Mouse (Mus musculus): Measurements from ENCODE around the gene Npsr1. TPM values are rescaled to one million over a fixed set of nuclear protein-coding genes. Genes with fewer than 3 reads are reported as not detected.

Npsr1 gene
- total RNA-seq, 2 experiments from 2014 or later = not detected

DNA sequence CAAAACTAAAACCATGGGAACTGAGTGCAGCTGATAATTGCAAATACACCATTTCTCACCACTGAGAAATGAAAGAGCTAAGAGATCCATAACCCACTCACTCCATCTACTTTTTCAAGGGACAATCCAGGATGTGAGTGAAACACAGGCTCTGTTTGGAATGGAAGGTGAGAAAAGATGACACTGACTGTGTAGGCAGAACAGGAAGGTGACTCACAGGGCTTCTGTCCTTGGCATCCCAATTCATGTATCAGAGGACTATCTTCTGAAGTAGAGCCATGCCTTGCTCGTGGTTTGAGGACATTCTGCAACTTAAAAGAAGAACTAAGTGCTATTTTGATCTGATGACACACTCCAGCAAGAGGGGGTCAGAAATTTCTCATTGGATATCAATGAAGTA is 119.9 kb downstream of the Npsr1 start:
- no peak for DNase-seq (ENCODE audit: low spot score)
- intact Hi-C loops (cut with DNase I) = no loop called here

DNA sequence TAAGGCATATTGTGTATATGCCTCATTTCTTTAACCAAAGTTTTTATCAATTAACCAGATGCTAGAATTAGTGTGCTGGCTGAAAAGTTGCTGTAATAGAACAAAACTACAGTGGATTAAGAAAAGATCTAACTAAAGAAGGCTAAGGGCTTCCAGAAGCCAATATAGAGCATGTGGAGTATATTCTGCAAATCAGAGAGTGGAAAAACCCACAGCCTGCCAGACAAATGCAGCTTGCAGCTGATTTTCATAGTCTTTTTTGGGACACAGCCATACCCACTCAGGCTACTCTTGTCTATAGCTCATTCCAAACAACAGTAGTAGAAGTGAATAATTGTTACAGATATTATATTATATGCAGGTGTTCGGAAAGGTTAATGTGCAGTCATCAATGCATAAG is 138.7 kb downstream of the Npsr1 start:
- intact Hi-C loops (cut with DNase I) = no loop called here
- DNase-seq (ENCODE audit: low spot score) = no peak

DNA sequence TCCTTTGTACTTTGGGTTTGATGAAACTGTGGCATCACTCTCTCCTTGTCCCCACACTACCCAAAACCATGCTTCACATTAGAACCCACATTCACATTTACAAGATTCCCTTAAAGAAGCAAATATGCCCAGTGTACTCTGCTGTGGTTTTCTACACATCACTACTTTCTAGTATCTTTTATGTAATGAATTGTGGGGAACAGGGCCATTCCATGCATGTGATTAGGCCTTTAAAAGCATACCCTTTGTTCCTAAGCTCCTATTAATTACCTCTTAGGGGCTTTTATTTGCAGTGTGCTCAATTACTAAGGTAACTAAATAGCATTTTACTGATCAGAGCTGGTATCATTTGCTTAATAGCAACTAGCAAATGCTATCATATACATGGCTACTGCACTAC is 149.8 kb downstream of the Npsr1 start:
- no peak for DNase-seq (ENCODE audit: low spot score)
- intact Hi-C loops (cut with DNase I) = no loop called here

DNA sequence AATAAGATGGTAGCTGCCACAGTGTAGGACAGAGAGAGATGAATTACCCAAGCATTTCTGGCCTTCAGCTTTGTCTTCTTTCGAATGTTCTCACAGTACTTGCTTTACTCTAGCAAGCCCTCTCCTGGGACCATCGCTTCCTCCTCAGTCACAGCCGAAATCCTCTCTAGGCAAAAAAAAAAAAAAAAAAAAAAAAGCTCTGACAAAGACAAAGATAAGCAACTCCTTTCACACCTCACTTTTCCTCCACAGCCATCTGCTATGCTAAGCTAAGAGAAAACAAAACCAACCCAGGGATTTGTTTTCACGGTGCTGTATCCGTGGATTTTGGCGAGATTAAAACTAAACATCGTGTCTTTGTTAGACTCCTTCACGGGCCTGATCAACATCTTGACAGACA is 156.4 kb downstream of the Npsr1 start:
- intact Hi-C loops (cut with DNase I) = no loop called here
- DNase-seq (ENCODE audit: low spot score) = no peak

DNA sequence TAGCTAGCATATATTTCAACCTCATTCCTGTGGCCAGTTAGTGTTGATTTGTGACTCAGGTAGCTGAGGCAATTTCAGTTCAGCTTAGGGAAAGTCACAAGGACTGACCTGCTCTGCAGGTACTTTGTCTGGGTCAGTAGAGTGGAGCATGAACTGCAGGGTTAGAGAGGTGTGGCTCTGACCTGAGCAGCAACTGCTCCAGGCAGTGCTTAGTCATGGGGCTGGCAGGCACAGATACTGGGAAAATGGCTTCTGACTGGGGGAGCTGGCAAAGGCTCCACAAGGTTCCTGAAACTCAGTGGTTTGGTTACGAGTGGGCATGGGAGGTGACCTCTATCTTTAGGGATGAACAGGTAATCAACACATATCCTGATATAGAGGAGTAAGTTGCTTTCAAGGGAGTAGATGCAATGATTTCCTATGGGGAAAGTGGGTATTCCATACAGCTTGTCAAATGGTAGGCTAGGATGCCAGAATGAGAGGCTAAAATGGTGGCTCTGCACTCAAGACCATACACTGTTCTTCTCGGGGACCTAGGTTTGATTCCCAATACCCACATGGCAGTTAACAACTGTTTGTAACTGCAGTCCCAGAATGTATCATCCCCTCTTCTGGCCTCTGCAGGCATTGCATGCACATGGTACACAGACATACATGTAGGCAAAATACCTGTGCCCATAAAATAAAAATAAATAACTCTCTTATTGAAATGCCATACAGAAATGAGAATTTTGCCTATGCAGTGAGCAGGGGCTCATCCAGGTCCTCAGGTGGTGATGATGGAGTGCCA is 182.9 kb downstream of the Npsr1 start:
- no peak for DNase-seq (ENCODE audit: low spot score)
- intact Hi-C loops (cut with DNase I) = no loop called here

DNA sequence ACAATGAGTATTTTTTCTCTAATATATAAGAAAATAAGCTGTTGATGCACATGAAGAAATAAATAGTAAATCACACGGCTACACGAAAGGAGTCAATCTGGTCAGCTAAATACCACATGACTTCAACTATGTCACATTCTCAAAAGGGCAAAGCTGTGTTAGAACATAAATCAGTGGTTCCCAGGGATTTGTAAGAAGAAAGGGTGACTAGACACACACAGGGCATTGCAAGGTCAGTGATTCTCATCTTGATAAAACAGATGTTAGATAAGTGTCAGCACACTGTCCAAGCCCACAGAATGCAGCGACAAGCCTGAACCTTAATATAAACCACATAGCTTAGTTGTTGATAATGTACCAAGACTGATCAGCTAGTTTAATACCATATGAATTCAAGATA is 184.8 kb downstream of the Npsr1 start:
- intact Hi-C loops (cut with DNase I) = no loop called here
- DNase-seq (ENCODE audit: low spot score) = no peak

DNA sequence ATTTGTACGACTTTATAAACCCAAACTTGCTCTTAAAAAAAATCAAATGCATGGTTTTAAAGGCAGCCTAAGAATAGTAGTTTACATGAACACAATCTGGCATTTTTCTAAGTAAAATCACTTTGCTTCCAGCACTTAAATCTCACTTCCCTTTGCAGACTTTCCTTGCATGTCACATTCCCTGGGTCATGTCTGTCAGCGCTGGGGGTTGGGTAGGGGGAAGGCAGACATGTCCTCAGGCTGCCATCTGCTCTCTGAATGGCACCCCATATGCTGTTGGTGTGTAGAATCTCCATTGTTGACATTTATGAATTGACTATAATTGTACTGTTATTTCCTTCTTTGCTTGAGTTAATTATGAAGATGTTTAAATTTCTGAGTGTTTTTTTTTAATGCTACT is 185.3 kb downstream of the Npsr1 start:
- intact Hi-C loops (cut with DNase I) = no loop called here
- DNase-seq (ENCODE audit: low spot score) = no peak

DNA sequence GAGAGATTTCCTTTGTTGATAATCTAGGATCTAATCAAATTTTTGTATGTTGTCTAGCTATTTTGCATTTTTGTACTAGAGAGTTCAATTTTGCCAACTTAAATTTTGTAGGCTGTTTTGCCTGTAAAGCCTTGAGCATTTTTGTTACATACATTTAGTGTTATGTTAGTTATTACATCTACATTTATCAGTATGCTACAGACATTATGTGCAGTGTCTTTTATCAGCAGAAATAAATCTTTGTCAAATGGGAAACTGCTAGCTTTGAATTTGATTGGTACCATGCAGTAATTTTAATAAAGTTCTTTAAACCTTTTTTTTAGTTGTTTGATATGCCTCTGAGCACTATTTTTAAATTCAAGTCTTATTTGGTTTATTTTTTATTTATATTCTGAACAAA is 185.7 kb downstream of the Npsr1 start:
- no peak for DNase-seq (ENCODE audit: low spot score)
- intact Hi-C loops (cut with DNase I) = no loop called here

DNA sequence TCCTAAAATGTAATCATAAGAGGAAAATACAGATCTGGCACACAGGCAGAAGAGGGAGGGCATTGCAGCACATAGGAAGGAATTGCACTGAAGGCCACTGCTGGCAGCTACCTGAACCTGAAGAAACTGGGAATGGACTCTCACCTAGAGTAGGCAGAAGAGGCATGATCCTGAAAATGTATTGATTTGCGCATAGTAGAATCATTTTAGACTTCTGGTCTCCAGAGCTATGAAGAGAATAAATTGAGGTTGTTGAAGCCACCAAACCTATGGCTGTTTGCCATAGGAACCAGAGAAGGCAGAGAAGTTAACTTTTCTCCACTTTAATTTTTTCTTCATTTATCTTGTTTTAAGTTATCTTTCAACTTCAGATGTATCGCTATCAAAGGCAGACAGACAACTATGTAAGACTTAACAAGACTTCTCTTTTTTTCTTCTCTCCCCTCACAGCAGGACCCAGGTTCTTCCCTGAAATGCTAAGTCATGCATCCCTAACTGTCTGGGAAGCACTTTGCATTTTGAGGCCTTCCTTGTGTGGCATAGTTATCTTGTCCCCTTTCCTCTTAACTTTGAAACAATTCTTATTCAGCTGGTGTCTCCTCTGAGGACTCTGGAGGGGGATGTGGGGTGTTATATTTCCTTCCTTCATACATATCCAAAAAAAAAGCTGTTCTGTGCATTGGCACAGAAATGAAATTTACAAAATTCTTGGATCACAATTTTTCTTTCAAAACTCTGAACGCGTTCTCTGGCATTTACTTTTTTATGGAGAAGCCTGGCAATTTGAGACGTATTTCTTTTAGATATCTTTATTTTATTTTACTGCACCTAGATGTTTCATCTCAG is 186.7 kb downstream of the Npsr1 start:
- intact Hi-C loops (cut with DNase I) = no loop called here
- DNase-seq (ENCODE audit: low spot score) = no peak

DNA sequence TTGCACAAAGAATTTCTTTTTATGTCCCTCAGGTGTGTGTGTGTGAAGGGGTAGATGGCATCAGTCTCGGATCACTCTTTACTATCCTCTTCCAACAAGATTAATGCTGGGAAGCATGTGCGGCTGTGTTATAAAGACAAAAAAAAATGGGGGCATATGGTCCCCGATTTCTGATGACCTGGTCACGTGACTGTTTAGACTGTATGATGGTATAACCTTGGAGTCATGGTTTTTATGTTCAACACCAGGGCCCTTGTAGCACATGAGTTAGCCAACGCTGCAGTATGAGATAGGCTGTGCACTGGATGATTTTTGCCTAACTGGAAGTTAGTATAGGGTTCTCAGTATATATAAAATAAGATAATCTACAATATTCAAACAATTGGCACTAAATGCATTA is 187.6 kb downstream of the Npsr1 start:
- DNase-seq (ENCODE audit: low spot score) = no peak
- intact Hi-C loops (cut with DNase I) = no loop called here

DNA sequence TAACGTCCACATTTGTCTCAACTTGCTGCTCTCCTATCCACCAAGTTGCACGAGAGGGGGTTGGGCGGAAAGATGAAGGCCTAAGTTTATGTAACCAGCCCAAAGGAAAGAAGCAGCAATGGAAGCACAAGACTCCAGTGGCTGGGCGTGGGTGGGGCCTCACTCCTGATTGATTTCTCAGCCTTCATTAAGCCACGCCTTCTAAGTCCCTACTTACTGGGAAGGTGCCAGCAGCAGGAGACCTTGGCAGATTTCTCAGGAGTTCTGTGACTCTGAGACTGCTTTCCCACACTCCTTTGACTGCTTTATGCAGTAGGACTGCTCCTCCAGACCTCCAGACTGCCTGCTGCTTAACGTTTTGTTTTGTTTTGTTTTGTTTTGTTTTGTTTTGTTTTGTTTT is 193.6 kb downstream of the Npsr1 start:
- DNase-seq (ENCODE audit: low spot score) = no peak
- intact Hi-C loops (cut with DNase I) = no loop called here

DNA sequence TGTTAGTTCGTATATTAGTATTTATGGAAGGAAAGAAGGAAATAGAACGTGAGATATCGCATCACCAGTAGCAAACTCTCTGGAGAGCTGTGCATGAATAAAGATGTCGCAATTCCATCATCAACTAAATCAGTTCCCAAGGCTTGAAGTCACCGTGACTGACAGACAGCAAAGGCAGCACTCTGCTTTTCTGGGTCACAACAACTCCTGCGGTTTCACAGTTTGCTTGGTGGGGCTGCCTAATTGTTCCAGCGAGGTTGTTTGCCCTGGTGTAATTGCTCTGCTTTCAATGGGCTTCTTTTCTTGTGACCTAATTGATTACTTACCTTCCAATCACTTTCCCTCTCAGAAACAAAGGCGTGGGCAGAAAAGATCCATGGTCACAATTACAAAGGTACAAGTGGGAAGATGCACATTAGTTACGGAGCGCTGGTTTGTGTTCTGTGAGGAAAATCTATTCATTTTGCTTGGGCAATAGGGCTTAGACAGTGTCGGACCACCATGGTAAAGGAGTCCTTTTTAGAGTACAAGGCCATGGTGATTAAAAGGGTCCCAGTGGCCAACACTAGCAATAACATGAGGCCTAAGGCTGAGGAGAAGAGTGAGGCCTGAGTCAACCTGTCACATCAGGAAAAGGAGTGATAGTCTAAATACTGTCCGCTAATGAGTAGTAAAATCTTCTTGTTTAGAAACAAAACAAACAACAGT is 195.6 kb downstream of the Npsr1 start:
- intact Hi-C loops (cut with DNase I) = no loop called here
- DNase-seq (ENCODE audit: low spot score) = no peak

DNA sequence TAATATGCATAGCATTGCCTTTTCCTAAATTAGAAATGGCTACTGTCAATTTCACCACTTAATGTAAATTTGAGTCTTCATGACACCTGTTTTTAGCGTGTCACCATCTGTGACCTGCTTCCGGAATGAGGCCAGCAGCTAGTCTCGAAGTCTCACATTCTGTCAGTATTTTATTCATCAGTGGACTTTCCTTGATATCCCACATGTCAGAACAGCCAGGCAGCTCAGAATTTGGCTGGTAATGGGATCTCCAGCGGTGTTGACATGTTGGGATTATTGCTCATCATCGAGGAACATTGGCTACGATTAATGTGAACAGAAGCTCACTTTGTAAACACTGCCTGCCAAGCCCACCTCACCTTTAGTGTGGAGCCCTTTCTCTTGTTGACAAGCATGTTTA is 205.1 kb downstream of the Npsr1 start:
- intact Hi-C loops (cut with DNase I) = no loop called here
- no peak for DNase-seq (ENCODE audit: low spot score)

DNA sequence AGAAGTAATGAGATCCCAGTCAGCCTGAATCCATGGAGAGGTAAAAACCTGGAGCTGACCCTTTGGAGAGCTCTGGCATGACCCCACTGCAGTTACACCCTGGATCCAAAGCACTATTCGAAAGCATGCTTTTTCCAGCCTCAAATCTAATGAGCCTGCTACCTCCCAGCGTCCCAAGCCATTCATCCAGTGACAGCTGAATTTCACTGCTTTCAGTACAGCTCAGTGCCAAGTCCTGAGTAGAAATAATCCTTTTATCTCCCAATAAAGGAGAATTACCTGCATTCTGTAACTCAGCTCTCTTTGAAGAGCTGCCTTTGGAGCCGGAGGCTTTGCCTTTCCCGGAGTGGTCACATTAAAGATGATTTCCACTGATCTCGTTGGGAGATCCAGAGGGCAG is 209.2 kb downstream of the Npsr1 start:
- intact Hi-C loops (cut with DNase I) = no loop called here
- DNase-seq (ENCODE audit: low spot score) = no peak

DNA sequence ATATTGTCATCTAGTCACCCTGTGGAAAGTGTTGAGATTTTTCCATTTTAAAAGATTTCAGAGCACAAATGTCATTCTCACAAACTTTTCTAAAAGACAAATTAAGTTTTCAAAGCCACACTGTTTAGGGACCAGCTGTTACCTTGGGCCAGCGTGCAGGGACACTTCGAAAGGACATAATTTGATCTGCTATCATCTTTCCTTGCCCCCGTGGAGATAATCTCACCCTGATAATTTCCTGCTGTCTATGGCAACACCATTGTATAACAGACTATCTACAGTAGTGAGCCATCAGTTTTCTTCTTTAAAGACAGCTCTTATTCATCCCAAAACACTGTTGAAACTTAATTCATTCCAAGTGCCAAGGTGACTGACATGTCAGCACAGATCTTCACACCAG is 209.6 kb downstream of the Npsr1 start:
- intact Hi-C loops (cut with DNase I) = no loop called here
- no peak for DNase-seq (ENCODE audit: low spot score)

DNA sequence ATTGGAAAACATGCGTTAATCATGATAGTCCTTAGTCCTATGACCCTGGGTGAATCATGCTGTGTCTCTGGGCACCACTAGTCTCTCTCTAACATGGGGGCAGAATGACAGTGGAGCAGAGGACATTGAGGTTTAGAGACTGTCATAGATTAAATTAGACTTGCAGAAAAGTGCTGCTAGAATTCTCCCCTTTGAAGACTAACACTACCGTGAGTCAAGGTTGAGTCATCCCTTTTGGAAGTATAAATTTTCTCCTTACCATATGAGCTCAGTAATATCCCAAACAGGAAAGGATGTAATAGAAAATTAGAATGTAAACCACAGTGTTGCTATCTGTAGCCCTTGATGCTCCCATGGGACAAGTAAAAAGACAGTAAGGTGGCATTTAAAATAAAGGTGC is 218.0 kb downstream of the Npsr1 start:
- intact Hi-C loops (cut with DNase I) = no loop called here
- no peak for DNase-seq (ENCODE audit: low spot score)

DNA sequence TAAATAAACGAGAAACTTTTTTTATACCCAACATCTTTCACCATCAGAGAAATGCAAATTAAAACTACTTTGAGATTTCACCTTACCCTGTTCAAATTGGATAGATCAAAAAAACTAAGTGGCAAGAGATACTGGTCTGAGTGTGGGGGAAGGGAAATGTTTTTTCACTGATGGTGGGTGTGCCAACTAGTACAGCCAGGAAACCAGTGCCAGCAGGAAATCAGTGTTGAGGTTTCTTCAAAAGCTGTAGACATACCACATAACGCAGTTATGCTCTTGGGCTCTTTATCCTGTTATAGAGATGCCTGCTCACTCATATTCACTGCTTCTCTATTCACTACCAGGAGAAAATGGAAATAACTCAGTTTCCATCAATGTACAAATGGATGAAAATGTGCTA is 233.9 kb downstream of the Npsr1 start:
- intact Hi-C loops (cut with DNase I) = no loop called here

DNA sequence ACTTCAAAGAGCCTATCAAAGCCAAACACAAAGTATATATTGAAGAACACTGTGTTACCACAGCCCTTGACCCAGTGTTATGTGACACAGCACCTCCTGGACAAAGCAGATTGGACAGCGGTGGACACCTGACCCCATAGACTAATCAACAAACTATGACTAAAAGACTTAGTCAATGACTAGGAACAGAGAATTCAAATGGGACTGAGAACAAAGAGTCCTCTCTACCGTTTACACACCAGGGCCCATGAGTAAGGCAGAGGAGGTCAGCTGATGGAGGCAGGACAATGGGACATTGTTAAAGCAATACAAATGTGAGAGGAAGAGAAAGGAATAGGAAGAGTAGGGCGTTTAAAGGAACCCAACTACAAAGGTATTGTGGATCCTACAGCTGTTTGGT is 243.5 kb downstream of the Npsr1 start:
- no peak for DNase-seq (ENCODE audit: low spot score)
- intact Hi-C loops (cut with DNase I) = no loop called here

More for the DNA sequence above, 233.9 kb downstream of the Npsr1 start:
- no peak for DNase-seq (ENCODE audit: low spot score)

DNA sequence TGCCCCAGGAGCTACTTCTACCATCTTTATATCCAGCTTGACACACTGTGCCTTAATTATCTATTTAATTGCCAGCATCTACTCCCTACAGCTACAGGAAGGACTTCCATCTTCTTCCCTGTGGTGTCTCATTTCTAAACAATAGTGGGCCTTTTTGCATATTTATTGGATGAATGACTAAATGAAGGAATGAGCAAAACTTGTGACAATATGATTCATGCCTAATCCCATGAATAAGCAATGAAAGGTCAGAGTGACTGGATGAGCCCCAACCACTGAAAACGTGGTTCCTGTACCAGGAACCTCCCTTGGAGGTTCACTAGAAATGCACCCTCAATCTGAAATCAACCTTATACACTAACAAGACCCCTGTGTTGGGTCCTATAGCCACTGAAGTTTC is 249.2 kb downstream of the Npsr1 start:
- intact Hi-C loops (cut with DNase I) = no loop called here
- DNase-seq (ENCODE audit: low spot score) = no peak

DNA sequence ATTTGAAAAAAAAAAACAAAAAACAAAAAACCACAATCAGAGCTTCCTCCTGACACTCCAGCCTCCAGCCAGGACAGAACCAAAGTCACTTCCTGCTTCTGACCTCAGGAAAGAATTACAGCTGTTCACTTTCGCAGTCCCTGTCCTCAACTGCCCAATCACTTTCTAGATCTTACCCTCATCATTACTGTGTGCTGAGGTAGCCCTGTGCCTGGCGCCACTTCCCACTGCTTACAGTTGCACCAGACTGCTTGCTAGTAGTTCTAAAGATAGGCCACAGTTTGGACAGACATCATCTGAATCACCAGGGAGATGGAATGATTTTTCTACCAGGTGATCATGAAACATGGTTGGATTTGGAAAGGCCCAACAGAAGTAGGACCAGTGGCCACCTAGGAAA is 251.7 kb downstream of the Npsr1 start:
- intact Hi-C loops (cut with DNase I) = no loop called here
- DNase-seq (ENCODE audit: low spot score) = no peak

DNA sequence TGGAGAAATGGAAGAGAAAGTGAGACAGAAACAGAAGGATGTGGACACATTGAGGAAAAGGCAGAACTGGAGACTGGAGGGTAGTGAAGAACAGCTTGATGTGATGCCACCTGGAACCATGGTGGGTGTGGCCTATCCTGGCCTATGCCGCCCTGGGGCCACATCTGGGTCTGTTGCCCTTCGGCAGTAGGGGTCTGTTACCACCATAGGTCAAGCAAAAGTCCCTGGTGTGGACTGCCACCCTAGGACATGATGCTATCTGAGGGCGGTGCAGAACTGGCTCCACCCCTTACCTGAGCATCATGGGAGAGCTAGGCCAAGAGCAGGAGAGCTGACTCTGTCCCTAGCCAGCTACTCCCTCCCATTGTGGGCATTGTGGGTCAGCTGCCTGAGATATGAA is 253.6 kb downstream of the Npsr1 start:
- intact Hi-C loops (cut with DNase I) = no loop called here
- DNase-seq (ENCODE audit: low spot score) = no peak

Data from heart, postnatal 25 days (tissue).